Mouse (Mus musculus) forebrain, embryonic 12.5 days (tissue): Measurements from ENCODE around the gene Rpl29. TPM values are rescaled to one million over a fixed set of nuclear protein-coding genes. Genes with fewer than 3 reads are reported as not detected.
A peak's percentile ranks its signal among the peaks of the same experiment; 100 is the strongest.

Experiments
- ATAC-seq: fragments of 200-750 bp; cut with Nextera tagmentation; 2 replicates; pipeline ENCODE4 v1.8.0; 2017; ENCODE audit warnings: moderate TSS enrichment; ENCODE audit not compliant: low FRiP score
- H3K27ac ChIP-seq: fragments of 300-500 bp; sonication (generic); 2 replicates; pipeline ENCODE4 v1.5.1; 2016; ENCODE audit warnings: mild to moderate bottlenecking
- H3K27me3 ChIP-seq: fragments of 300-500 bp; sonication (generic); 2 replicates; pipeline ENCODE4 v1.6.1; 2016; ENCODE audit warnings: mild to moderate bottlenecking
- H3K36me3 ChIP-seq: fragments of 300-500 bp; sonication (generic); replicated peaks from 2 replicates; pipeline ENCODE4 v1.6.1; 2016; ENCODE audit warnings: mild to moderate bottlenecking
- H3K4me1 ChIP-seq: fragments of 300-500 bp; sonication (generic); 2 replicates; pipeline ENCODE4 v1.6.1; 2016
- H3K4me2 ChIP-seq: fragments of 300-500 bp; sonication (generic); 2 replicates; pipeline ENCODE4 v1.6.1; 2016; ENCODE audit warnings: mild to moderate bottlenecking, moderate library complexity
- H3K4me3 ChIP-seq: fragments of 300-500 bp; sonication (generic); replicated peaks from 2 replicates; pipeline ENCODE4 v1.5.1; 2016; ENCODE audit warnings: mild to moderate bottlenecking
- H3K9ac ChIP-seq: fragments of 300-500 bp; sonication (generic); 2 replicates; pipeline ENCODE4 v1.6.1; 2016; ENCODE audit warnings: mild to moderate bottlenecking
- H3K9me3 ChIP-seq: fragments of 300-500 bp; sonication (generic); 2 replicates; pipeline ENCODE4 v1.6.1; 2016
- WGBS: fragments of 180-500 bp; shearing (Covaris S2); methylation state at CpG from one replicate; pipeline ENCODE4 v1.1.7; 2016; 5-methylcytosine and 5-hydroxymethylcytosine counted together
- polyA plus RNA-seq: library from polyadenylated mRNA; unstranded; fragments of >200 nt; fragmentation: Nextera tagmentation; extraction: Ambion mirVana; gene quantifications from 2 replicates; pipeline ENCODE4 v1.2.1, GENCODE M21; 2016

Gene Rpl29
- polyA plus RNA-seq, 1 experiment from 2014 or later: 770 TPM

DNA sequence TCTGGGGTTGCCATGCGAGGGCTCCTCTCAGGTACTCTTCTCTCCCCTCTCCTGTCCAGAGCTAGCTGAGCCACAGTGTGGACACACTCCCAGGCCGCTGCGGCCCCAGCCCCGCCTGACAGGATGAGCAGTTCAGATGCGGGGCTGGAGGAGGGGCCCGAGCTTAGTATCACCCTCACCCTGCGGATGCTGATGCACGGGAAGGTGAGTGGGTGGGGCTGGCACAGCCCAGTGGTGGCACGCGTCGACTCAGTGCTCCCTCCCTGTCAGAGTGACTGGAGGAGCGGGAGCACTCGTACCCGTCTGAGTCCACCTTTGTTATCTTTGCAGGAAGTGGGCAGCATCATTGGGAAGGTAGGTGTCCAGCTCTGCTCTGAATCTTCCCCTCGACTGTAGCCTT lies 30.7 kb downstream of the Rpl29 start:
- H3K4me2 ChIP-seq: no peak overlapping the region
- H3K27me3 ChIP-seq: peaks cover 14% of the 10 kb centered on the region
- no peak overlapping the region for H3K27ac ChIP-seq
- H3K9ac ChIP-seq: no peak overlapping the region
- ATAC-seq: no peak
- H3K36me3 ChIP-seq: peaks cover 71% of the 10 kb centered on the region
- no peaks in the 10 kb centered on the region for H3K9me3 ChIP-seq
- no peak overlapping the region for H3K4me3 ChIP-seq
- peaks cover 71% of the 10 kb centered on the region for H3K4me1 ChIP-seq
- WGBS: 86% methylated on average over 15 of the region's 15 CpGs

DNA sequence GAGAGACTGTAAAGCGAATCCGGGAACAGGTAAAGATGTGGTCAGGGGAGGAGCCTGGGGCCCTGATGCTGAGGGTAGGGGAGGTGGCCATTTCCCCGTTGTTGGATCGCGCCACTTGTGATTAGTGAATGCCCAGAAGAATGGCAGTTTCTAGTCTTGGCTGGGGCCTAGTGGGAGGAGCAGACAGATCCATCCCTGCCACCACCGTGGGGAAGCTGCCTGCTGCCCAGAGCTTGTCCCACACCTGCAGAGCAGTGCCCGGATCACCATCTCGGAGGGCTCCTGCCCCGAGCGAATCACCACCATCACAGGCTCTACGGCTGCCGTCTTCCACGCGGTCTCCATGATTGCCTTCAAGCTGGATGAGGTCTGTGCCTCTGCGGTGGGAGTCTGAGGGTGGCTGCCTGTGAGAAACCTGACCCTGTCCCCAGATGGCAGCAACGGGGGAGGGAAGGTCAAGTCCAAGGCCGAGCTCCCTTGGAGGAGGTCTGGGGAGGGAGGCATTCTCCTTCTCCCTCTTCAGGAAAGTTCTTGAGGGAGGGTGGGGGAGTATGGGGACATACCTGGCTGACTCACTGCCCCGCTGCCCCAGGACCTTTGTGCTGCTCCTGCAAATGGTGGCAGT lies 31.3 kb downstream of the Rpl29 start:
- H3K27ac ChIP-seq: no peak overlapping the region
- no peak for ATAC-seq
- peaks cover 14% of the 10 kb centered on the region for H3K27me3 ChIP-seq
- no peak overlapping the region for H3K9ac ChIP-seq
- H3K4me2 ChIP-seq: no peak overlapping the region
- H3K9me3 ChIP-seq: no peaks in the 10 kb centered on the region
- peaks cover 71% of the 10 kb centered on the region for H3K4me1 ChIP-seq
- peaks cover 73% of the 10 kb centered on the region for H3K36me3 ChIP-seq
- H3K4me3 ChIP-seq: no peak overlapping the region
- 81% methylated on average over 18 of the region's 18 CpGs for WGBS

DNA sequence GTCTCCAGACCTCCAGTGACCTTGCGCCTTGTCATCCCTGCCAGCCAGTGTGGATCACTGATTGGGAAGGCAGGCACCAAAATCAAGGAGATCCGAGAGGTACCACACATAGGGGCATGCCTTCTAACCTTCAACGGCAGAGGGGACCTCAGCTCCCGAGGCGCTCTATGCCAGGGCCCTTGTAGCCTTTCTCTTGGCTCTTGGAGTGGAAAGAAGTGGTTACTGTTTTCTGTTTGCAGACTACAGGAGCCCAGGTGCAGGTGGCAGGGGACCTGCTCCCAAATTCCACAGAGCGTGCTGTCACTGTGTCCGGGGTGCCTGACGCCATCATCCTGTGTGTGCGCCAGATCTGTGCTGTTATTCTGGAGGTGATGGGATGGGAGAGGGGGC lies 31.8 kb downstream of the Rpl29 start:
- H3K9ac ChIP-seq: no peak overlapping the region
- peaks cover 19% of the 10 kb centered on the region for H3K27me3 ChIP-seq
- no peak overlapping the region for H3K4me2 ChIP-seq
- H3K36me3 ChIP-seq: peaks cover 78% of the 10 kb centered on the region
- no peaks in the 10 kb centered on the region for H3K9me3 ChIP-seq
- peaks cover 70% of the 10 kb centered on the region for H3K4me1 ChIP-seq
- no peak overlapping the region for H3K27ac ChIP-seq
- 92% methylated on average over 9 of the region's 9 CpGs for WGBS
- no peak for ATAC-seq
- H3K4me3 ChIP-seq: no peak overlapping the region

DNA sequence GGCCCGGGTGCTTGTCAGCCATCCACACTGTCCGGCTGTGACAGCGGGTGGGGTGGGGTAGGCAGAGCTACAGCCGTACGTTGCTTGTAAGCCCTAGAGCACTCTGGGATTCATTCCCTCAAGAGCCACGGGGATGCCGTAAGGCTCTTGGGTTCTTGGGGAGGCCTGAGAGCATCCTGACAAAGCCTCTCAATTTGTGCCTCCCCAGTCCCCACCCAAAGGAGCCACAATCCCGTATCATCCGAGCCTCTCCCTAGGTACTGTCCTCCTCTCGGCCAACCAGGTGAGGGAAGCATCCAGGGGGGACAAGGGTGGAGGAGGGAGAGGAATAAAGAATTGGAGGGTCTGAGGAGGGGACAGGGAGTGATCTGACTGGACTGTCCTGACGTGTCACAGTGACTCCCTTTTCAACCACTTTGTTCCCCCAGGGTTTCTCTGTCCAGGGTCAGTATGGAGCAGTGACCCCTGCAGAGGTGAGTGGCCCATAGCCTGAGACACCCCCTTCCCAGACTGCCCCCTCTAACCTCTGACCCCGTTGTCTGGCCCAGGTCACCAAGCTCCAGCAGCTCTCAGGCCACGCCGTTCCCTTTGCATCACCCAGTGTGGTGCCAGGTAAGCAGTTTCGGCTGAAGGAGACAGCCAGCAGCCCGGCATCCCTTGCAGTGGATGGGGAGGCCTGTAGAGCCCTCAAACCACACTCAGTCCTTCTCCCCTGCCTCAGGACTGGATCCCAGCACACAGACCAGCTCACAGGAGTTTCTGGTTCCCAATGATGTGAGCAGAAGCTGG lies 32.6 kb downstream of the Rpl29 start:
- Histone ChIP-seq H3K4me2 (no peak overlapping the region), H3K4me1 (peaks cover 62% of the 10 kb centered on the region), H3K27me3 (peaks cover 19% of the 10 kb centered on the region), H3K27ac (no peak overlapping the region), H3K9me3 (no peaks in the 10 kb centered on the region), H3K4me3 (no peak overlapping the region), H3K36me3 (peaks cover 78% of the 10 kb centered on the region), H3K9ac (no peak overlapping the region)
- ATAC-seq: no peak
- WGBS: 80% methylated on average over 16 of the region's 16 CpGs

DNA sequence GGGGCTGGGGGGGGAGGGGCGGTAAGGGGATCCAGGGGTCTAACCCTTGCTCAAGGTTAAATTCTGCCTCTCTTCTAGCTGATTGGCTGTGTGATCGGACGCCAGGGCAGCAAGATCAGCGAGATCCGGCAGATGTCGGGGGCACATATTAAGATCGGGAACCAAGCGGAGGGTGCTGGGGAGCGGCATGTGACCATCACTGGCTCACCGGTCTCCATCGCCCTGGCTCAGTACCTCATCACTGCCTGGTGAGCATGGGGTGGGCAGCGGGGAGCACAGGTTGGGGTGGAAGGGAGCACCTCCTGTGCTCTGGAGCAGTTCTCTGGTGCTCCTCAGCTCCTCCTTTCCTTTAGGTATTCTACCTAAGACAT lies 33.2 kb downstream of the Rpl29 start:
- Histone ChIP-seq H3K4me2 (no peak overlapping the region), H3K4me1 (peaks cover 57% of the 10 kb centered on the region), H3K27ac (no peak overlapping the region), H3K27me3 (peaks cover 19% of the 10 kb centered on the region), H3K36me3 (peaks cover 72% of the 10 kb centered on the region), H3K9ac (no peak overlapping the region), H3K4me3 (no peak overlapping the region), H3K9me3 (no peaks in the 10 kb centered on the region)
- 90% methylated on average over 12 of the region's 12 CpGs for WGBS
- ATAC-seq: no peak

DNA sequence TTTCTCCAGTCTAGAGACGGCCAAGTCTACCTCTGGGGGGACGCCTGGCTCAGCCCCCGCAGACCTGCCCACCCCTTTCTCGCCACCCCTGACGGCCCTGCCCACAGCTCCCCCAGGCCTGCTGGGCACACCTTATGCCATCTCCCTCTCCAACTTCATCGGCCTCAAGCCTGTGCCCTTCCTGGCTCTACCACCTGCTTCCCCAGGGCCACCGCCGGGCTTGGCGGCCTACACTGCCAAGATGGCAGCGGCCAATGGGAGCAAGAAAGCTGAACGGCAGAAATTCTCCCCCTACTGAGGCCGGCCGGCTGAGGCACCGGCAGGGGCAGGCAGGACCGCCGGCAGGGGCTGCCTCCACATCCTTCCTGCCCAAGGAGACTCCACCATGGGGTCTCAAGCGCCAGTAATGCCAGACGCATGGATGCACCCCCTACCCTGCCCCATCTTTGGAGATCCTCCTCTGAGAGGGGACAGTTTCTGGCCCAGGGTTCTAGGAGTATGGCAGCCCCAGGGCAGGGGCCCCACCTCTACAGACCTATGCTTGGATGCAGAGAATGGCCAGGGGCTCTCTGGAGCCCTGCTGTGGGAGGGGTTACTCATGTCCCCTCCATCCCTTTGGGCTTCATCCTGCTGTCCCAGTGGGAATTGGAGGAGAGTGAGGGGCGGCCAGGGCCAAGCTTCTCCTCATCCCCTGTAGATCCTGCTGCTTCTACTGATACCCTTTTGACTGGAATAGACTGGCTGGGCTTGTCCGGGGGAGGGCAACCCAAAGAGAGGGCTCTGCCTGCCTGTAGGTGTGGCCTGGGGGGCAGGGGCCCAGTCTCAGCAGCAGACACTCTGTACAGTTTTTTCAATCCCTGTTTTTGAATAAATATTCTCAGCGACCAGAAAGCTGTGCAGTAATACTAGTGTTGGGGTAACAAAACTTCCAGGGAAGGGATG lies 34.1 kb downstream of the Rpl29 start:
- 80% methylated on average over 21 of the region's 21 CpGs for WGBS
- Histone ChIP-seq H3K36me3 (peaks cover 63% of the 10 kb centered on the region), H3K4me3 (no peak overlapping the region), H3K27ac (no peak overlapping the region), H3K9me3 (no peaks in the 10 kb centered on the region), H3K27me3 (peaks cover 19% of the 10 kb centered on the region), H3K4me1 (peaks cover 47% of the 10 kb centered on the region), H3K4me2 (no peak overlapping the region), H3K9ac (no peak overlapping the region)
- ATAC-seq: no peak

DNA sequence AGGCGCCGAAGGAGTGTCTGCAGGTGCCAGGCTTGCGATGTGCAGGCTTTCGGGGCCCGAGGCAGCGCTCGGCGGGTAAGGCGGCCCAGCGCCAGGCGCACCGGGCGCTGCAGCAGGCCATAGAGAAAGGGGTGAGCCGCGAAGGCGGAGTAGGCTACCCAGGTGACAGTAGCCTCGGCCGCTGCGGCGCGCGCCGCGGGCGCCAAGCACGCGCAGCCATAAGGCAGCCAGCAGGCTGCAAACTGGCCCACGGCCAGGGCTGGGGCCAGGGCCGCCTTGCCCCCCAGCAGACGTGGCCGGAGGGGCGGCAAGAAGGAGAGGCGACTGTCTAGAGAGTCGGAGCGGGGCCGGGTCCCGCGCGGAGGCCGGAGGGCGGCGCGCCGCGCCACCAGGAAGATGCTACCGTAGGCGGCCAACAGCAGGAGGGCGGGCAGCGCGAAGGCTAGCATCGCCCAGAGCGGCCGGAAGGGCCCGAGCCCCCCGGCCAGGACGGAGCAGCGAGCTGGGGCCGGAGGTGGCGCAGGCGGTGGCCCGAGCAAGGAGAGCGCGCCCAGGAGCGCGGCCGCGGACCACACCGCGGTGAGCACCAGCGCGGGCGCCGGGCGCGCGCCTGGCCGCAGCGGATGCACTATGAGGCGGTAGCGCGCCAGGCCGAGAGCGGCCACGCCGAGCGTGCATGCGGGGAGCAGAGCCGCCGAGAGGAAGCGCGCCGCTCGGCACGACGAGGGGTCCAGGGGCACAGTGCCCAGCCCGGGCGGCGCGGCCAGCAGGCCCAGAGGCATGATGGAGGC lies 35.7 kb downstream of the Rpl29 start:
- H3K9ac ChIP-seq: peak overlapping the region; percentile 66
- H3K36me3 ChIP-seq: peaks cover 53% of the 10 kb centered on the region
- H3K4me1 ChIP-seq: peaks cover 33% of the 10 kb centered on the region
- peak overlapping the region; percentile 84 for H3K4me2 ChIP-seq
- H3K27ac ChIP-seq: peak overlapping the region; percentile 67
- H3K27me3 ChIP-seq: peaks cover 19% of the 10 kb centered on the region
- no peaks in the 10 kb centered on the region for H3K9me3 ChIP-seq
- peak; percentile 76 for ATAC-seq
- H3K4me3 ChIP-seq: peak overlapping the region; percentile 46
- WGBS: 1% methylated on average over 93 of the region's 99 CpGs

DNA sequence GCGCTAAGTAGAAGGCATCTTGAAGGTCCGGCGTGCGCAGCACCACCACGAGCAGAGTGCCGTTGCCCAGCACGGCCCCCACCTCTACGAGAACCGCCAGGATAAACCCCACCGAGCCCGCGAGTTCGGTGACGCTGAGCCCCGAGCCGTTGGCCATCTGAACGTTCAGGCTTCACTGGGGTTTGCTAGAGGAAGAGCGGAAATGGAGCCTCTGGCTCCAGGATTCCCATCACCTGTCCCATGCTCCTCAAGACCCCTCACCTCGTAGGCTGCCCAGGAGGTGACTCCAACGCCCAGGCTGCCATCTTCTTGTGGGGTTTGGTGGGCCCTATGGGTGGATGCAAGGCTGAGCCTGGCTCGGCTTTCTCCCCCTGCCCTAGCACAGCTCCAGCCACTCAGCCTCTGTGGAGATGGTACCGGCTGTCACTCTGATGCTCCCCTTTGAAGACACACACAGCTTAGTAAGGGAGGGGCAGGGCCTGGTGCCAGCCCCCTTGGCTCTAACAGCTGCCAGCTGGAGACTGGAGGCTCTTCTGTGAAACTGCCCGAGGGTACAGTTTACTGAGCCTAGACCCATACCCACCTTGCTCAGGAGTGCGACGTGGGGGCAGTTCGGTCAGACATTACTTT lies 36.4 kb downstream of the Rpl29 start, which contains the start of gene Gpr62:
TSS of gene Gpr62 (minus strand) at position 368 of the 630 bp plus-strand sequence.
- H3K36me3 ChIP-seq: peaks cover 45% of the 10 kb centered on the region
- peaks cover 25% of the 10 kb centered on the region for H3K4me1 ChIP-seq
- H3K4me3 ChIP-seq: peak within 1 kb of the TSS; percentile 46
- H3K9me3 ChIP-seq: no peaks in the 10 kb centered on the region
- peaks cover 19% of the 10 kb centered on the region for H3K27me3 ChIP-seq
- WGBS: 32% methylated on average over 26 of the region's 26 CpGs
- H3K27ac ChIP-seq: peak within 1 kb of the TSS; percentile 67
- H3K9ac ChIP-seq: peak within 1 kb of the TSS; percentile 66
- peak; percentile 16 for ATAC-seq
- peak within 1 kb of the TSS; percentile 84 for H3K4me2 ChIP-seq

DNA sequence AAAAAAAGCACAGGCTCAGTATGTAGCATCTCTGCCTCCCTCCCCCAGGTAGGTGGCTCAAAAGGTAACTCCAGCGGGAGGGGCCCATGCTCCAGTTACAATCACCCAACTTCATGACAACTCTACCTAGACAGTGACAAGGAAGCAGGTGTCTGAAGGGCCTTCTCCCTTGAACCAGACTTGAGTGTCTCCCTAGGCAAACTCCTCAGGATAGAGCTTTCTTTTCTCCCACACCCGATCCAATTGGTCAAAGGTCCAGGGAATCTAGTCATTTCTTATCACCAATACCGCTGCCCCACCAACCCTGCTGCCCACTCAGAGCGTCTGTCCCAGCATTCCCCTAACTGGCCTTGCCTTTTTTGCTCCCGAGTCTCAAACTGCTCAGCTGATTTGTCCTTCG lies 37.5 kb downstream of the Rpl29 start:
- peaks cover 26% of the 10 kb centered on the region for H3K4me1 ChIP-seq
- H3K4me2 ChIP-seq: no peak overlapping the region
- no peak overlapping the region for H3K27ac ChIP-seq
- H3K27me3 ChIP-seq: peaks cover 20% of the 10 kb centered on the region
- no peak overlapping the region for H3K4me3 ChIP-seq
- 94% methylated on average over 6 of the region's 6 CpGs for WGBS
- no peak for ATAC-seq
- H3K36me3 ChIP-seq: peaks cover 35% of the 10 kb centered on the region
- no peak overlapping the region for H3K9ac ChIP-seq
- no peaks in the 10 kb centered on the region for H3K9me3 ChIP-seq

DNA sequence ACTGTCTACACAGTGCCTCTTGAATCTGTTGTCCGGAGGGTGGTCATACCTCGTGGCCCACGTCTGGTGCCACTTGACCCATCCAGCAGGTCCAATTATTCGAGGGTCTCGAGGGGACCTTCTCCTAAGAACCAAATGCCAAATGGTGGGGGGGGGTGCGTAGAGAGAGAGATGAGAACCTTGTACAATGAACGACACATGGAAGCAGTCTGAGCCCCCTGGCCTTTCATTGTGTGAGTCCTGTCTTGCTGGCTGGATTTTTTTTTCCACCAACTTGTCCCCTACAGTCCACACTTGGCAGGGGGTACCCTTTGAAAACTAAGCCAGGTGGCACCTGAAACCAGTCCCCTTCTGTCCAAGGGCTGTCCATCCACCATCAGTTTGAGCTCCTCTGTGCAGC lies 38.5 kb downstream of the Rpl29 start:
- Histone ChIP-seq H3K9me3 (no peaks in the 10 kb centered on the region), H3K4me1 (peaks cover 34% of the 10 kb centered on the region), H3K36me3 (peaks cover 25% of the 10 kb centered on the region), H3K4me2 (no peak overlapping the region), H3K27ac (no peak overlapping the region), H3K9ac (no peak overlapping the region), H3K4me3 (no peak overlapping the region), H3K27me3 (peaks cover 19% of the 10 kb centered on the region)
- WGBS: 89% methylated on average over 7 of the region's 7 CpGs
- no peak for ATAC-seq

DNA sequence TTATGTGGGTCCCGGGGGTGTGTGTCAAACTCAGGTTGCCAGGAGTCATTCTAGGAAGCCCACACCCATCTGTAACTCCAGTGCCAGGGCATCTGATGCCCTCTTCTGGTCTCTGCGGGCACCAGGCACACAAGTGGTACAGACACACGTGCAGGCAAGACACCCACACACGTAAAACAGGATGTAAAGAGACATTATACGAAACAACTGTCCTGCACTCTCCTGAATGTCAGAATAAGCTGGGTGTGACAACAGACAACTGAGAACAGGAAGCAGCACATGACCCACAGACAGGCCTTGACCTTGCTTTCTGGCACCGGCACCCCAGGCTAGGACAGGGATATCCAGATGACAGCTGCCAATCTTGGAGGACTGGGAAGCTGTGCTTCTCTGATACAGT lies 40.1 kb downstream of the Rpl29 start:
- no peak overlapping the region for H3K4me2 ChIP-seq
- WGBS: 86% methylated on average over 6 of the region's 6 CpGs
- H3K36me3 ChIP-seq: peaks cover 10% of the 10 kb centered on the region
- H3K27ac ChIP-seq: no peak overlapping the region
- H3K9me3 ChIP-seq: no peaks in the 10 kb centered on the region
- ATAC-seq: no peak
- H3K4me1 ChIP-seq: peaks cover 33% of the 10 kb centered on the region
- H3K27me3 ChIP-seq: peaks cover 16% of the 10 kb centered on the region; the same call in 1 of the 2 replicates
- H3K4me3 ChIP-seq: no peak overlapping the region
- H3K9ac ChIP-seq: no peak overlapping the region
